Mouse (Mus musculus): ENCODE measurements around the gene Asgr1.

DNA sequence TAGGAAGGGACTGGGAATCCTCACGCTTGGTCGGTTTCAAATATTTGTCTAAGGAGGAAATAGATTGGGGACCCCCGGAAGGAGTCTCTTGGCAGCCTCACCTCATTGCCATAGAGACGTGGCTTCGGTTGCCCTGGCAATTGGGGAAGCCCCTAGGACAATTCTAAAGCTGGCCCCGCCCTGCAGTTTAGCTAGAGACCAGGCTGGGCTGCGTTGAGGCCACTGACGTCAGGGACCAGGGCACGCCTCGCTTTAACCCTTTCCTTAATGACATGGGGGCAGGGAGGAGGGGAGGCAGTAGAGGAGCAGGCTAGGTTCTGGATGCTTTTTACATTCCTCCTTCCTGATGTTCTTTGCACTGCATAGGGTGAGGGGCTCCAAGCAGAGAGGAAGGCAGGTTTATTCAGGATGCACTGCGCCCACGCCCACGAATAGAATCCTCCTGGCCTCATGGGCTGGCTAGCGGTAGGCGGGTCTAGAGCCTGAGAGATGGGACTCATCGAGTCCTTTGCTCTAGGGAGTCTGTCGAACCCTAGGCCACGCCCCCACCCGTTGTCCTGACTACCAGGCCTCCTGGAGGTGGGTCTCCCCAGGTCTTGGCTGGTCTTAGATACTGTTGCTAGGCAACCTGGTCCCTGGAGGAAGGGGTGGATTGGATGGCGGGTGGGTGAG is 24.6 kb upstream of the Asgr1 start:
- TF ChIP-seq POLR2A (IDR thresholded peaks at IDR 0.05; ENCODE audit: insufficient read length, low read depth) (no peak), E2F4 (IDR thresholded peaks at IDR 0.05; ENCODE audit: insufficient read depth) (no peak), TCF3 (IDR thresholded peaks at IDR 0.05; ENCODE audit: insufficient read length, low read depth) (no peak), MYOG (IDR thresholded peaks at IDR 0.05; ENCODE audit: control insufficient read depth in 1 of 3, insufficient read depth in 1 of 3, insufficient read length in 2 of 3, low read depth in 2 of 3) (no peak), USF1 (IDR thresholded peaks at IDR 0.05; ENCODE audit: low read depth) (no peak), MAX (IDR thresholded peaks at IDR 0.05; ENCODE audit: low read depth) (no peak), MYOD1 (IDR thresholded peaks at IDR 0.05; ENCODE audit: control insufficient read depth in 1 of 3, insufficient read length in 2 of 3, low read depth in 2 of 3) (no peak), SRF (IDR thresholded peaks at IDR 0.05; ENCODE audit: control insufficient read depth, insufficient read length, low read depth) (no peak), TCF12 (IDR thresholded peaks at IDR 0.05; ENCODE audit: insufficient read depth, poor library complexity, severe bottlenecking) (no peak), CEBPB (IDR thresholded peaks at IDR 0.05; ENCODE audit: insufficient read depth, poor library complexity, severe bottlenecking) (no peak)
